Mouse (Mus musculus): ENCODE data around the gene Gm9733. TPM values are rescaled to one million over a fixed set of nuclear protein-coding genes. Genes with fewer than 3 reads are reported as not detected.
"Not testable (repeated sequence)": the region's sequence is repeated elsewhere in the genome, so short reads cannot be mapped to it uniquely, and the experiment has no call there.

The Gm9733 gene
- not detected for total RNA-seq (2021)
- long read RNA-seq, experiment 1: 0 reads
- long read RNA-seq, experiment 2: 0 reads

DNA sequence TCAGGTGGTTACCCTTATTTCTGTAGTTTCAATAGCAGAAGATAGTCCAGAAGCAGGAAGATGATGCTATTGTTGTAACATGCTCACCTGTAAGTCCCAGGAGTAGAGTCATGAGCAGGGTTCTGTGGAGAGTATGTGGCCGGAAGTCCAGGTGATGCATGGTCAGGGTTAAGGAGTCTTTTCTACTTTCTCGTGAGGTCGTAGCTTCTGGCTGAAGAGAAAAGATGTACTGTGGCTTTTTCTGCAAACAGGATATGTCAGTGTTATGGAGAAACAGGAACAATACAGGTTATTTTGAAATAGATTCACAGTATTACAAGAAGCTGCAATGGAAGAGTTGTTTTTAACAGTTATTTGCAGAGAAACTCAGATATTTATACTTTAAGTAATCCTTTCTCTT lies at the start of gene Gm9733:
Gene Gm9733, minus strand, starts transcription at position 240 of the 400 bp plus-strand sequence.
- no peak for DNase-seq
- intact Hi-C loops (cut with DNase I): no loop called here

DNA sequence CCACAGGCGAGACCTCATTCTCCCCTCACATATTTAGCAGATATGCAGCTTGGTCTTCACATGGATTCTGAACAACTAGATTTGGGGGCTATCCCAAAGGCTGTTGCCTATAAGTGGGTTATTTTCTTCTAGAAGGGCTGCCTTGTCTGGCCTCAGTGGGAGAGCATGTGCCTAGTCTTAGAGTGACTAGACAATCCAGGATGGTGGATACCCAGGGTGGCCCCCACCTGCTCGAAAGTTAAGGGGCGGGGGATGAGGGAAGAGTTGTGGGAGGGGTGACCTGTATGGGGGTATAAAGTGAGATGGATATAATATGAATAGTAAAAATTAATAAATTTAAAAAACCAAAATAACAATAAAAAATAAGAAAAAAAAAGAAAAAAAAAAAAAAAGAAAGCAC lies 23.6 kb upstream of the Gm9733 start:
- intact Hi-C loops (cut with DNase I); DNase-seq: not testable (repeated sequence)

DNA sequence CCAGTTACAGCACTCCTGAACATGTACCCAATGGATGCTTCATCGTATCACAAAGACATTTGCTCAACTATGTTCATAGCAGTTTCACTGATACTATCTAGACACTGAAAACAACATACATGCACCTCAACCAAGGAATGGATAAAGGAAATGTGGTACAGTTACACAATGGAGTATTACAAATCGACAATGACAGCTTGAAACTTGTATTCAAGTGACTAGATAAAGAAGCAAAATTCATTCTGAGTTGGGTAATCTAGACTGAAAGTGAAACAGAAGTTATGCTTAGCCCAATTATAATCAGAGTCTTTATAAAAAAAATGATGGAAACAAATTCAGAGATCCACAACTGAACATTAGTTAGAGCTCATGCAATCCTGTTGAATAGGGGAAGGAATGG lies 18.2 kb upstream of the Gm9733 start:
- DNase-seq; intact Hi-C loops (cut with DNase I): not testable (repeated sequence)

DNA sequence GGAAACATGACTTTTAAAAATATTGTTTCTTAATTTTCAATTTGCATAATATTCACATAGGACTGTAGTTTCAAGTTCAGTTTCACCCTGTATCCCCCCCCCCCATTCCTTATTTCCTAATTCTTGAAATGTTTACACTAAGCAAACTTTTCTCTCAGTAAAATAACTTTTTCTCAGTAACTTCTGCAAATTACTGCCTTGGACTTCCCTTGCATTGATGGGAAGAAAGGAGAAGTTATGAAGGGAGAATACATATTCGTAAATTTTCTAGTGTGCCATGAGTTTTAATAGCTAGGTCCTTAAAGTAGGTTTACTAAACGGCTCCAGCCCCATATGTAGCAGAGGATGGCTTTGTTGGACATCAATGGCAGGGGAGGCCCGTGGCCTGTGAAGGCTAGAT lies 13.5 kb upstream of the Gm9733 start:
- DNase-seq; intact Hi-C loops (cut with DNase I): not testable (repeated sequence)

DNA sequence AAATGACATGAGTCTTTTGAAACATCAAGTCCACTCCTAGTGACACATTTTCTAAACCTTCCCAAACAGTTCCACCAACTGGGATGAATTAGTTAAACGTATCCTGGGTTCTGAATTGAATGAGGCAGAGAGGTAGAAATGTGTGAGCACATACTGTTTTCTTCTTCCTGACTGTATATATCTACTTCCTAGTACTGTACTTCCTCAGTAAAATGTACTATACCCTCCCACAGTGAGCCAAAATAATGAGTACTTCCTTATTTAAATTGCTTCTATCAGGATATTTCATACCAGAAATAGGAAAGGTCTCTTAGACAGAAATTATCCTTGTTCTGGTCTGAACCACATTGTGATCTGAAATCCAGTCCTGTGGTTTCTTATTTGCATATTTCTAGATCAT lies 8.2 kb upstream of the Gm9733 start:
- intact Hi-C loops (cut with DNase I): no loop called here
- DNase-seq: no peak

DNA sequence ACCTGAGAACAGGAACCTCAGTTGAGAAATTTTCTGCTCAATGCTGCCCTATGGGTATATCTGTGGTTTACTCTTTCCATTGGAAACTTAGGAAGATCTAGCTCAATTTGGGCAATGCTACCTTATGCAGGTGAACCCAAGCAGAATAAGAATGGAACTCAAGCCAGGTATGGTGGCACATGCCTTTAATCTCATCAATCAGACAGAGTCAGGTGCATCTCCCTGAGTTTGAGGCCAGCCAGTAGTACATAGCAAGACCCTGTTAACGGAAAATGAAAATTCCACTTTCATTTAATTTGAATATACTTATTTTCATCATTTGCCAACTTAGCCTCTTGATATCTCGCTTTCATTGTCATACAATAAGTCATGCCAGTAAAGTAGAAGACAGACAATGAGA lies 2.1 kb upstream of the Gm9733 start:
- no peak for DNase-seq
- intact Hi-C loops (cut with DNase I): no loop called here

DNA sequence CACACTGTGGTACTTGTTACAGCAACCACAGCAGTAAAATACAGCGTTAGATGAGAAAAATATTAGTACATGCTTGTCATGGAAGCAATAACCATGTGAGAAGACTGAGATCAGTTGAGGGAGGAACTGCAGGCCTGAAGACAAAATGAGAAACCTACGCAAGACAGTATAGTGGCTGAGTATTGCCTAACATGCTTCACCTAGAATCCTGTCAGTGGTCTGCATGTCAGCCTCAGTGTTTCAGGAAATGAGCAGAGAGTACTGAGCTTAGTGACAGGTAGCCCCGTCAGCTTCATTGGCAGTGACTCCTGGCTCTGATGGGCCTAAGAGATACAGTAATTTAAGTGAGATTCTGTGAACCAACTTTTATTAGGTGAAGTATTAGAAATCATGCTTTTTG lies 557 bp downstream of the Gm9733 start:
- DNase-seq: no peak
- intact Hi-C loops (cut with DNase I): no loop called here

DNA sequence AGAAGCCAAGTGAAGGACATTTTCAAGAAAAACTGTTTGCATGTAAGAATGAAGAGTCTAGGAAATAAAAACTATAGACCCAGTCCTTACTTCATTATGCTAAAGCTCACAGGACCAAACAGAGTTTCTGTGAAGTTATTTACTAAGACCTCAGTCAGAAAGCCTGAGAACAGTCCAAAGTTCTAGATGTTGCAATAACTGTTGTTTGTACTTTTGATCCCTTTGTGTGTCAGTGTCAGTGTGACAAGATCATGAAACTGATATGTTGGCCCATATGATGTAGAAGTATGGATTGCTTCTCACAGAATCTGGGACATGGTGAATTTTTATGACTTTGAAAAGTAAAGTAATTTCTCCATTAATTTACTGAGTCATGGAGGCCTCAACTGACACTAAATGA lies 2.6 kb downstream of the Gm9733 start:
- DNase-seq: no peak
- intact Hi-C loops (cut with DNase I): no loop called here

DNA sequence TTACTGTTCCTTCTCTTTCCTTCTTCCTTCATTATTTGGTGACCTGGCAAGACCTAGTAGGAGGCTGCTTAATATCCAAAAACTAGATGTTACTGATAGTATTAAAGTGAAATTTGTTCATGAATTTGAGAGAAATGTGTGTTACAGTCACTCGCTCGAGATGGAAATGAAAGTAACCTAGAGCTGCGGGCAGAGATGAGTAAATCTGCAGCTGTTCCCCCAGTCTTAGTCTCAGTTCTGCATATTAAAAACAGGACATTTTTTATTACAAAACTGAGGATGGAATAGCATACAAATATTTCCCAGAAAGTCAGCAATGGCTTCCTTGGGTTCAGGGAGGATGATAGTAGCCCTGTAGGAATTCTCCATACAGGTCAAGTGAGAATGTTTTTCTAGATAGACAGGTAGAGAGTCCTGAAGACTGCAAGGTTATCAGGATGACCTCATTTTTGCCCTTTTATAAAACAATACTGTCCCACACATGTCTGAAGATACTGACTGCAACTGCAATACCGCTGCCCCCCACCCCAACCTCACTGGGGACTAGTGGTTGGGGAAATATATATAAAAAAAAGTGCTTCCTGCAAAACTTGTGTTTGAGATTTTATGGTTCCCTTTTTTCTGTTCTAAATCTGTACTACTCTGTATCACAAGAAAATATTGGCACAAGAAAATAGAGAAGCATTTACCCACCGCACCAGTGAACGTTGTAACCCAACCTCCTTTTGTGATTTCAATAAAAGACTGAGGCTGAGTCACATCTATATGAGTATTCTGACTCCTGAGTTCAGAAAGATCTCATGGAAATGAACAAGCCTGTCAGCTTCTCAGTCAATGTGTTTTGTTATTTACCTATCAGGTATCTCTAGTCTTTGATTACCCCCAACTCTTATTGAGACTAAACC lies 47.4 kb downstream of the Gm9733 start:
- DNase-seq: no peak
- intact Hi-C loops (cut with DNase I): no loop called here

DNA sequence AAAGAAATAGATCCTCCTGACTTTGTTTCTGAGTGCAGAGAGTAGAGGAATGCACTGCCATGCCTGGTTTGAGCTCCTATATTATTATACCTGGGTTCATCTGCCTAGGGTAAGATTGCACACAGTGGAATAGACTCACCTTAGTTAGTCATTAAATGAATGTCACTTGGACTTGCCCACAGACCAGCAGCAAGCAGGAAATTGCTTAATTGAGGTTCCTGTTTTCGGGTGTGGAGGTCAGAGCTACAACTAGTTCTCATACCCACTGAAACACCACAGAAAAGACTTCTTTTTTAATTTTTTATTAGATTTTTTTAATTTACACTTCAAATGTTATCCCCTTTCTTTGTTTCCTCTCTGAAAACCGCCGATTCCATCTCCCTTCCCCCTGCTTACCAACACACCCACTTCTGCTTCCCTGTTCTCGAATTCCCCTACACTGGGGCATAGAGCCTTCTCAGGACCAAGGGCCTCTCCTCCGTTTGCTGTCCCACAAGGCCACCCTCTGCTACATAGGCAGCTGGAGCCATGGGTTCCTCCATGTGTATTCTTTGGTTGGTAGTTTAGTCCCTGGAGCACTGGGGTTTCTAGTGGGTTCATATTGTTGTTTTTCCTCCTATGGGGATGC lies 56.1 kb downstream of the Gm9733 start:
- intact Hi-C loops (cut with DNase I): no loop called here
- DNase-seq: no peak

DNA sequence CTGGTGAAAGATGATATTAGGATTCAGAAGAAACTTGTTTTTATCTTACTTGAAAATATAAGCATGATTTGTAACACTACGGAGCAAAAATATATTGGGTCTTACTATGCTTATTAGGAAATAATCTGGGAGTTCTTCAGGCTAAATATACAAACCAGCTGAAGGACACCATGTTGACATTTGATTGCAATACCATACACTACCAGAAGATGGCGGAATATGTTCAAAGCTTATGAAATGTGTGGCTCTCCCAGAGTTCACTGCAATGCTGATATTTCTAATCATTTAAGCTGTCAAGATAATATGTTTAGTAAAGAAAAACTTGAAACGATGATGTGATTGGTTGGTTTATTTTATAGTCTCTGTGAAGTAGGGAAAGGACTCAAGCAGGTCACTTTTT lies 67.7 kb downstream of the Gm9733 start:
- intact Hi-C loops (cut with DNase I): no loop called here
- no peak for DNase-seq

DNA sequence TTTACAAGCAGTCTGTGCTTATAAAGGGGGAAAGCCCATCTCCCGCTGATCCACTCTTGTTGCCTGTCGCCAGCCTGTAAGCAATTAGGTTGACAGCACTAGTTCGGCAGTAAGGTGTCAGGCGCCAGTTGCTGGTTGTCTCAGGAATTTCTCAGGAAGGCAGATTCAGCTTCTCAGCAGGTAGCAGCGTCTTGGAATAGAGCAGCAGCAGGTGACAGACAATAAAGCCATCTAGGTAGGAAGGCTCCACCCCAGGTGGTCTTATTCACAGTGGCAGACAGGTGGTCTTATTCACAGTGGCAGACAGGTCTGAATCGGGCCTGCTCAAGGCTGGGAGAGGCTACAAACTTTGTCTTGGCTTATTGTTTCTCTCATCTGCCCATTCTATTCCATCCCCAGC lies 76.4 kb downstream of the Gm9733 start:
- intact Hi-C loops (cut with DNase I): no loop called here
- no peak for DNase-seq

Other genes with a start within 250 kb of the Gm9733 start
- gene Sirpb1a, start 94.2 kb upstream of the Gm9733 start, total RNA-seq (2021): not detected
- gene Sirpb1b, start 242.8 kb upstream of the Gm9733 start, total RNA-seq (2021): not detected